Mouse (Mus musculus) retina, adult 2 months (tissue): Measurements from ENCODE around the gene Ankrd37.

Source experiments
- DNase-seq: peaks from one replicate; pipeline ENCODE4 v3.0.0-alpha.2; 2012; ENCODE audit warnings: low read depth, low spot score

Gene Ankrd37

GRCm38 (mm10) chr8:45973988-45974505 is 31.5 kb downstream of the Ankrd37 start:
- DNase-seq: no peak

- DNase-seq: no peak
These were observed 34.6 kb downstream of the Ankrd37 start for GRCm38 (mm10) chr8:45970894-45971293.

GRCm38 (mm10) chr8:45950622-45951021 is 54.9 kb downstream of the Ankrd37 start:
- no peak for DNase-seq
